Mouse (Mus musculus): ENCODE measurements around the gene Arid3c.

Arid3c gene

GRCm38 (mm10) chr4:41678863-41679262 lies 52.1 kb downstream of the Arid3c start:
- DNase-seq (ENCODE audit: low spot score) = no peak

- no peak for DNase-seq (ENCODE audit: low spot score)
These were observed 53.8 kb downstream of the Arid3c start for GRCm38 (mm10) chr4:41677006-41677629.

- DNase-seq (ENCODE audit: low spot score) = no peak
These were observed 54.5 kb downstream of the Arid3c start for GRCm38 (mm10) chr4:41676248-41677005.

Data from spleen, adult 12 weeks (tissue).